ENCODE assay signal across 13 mouse cellular contexts in the genomic region with DNA sequence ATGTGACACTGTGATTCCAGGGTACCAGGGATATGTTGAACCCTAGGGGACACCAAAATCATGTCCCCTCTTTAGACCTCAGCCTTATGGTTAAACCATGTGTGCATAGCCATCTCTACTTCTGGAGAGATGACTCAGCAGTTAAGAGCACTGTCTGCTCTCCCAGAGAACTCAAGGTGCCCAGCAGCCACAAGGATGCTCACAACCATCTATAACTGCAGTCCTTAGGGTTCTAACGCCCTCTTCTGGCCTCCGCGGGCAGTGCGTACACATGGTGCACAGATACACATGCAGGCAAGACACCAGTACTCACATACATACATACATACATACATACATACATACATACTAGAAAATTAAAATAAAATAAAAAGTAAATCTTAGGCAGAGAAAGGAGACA.
DNase-seq lines count a peak whose midpoint lies in the region; ATAC-seq and TF ChIP-seq lines count a peak whose summit lies in the region.
"Had no signal": no experiment of that assay in that cellular context is flagged by ENCODE, and none has a peak within 500 bp of the region (broad histone marks: within the 10 kb centered on the region; RNA-seq: fewer than 3 reads in every experiment).

No protein-coding gene starts in this region.

- H3K36me3 ChIP-seq in lung, embryonic 14.5 days (ENCODE audit: insufficient read depth) = no peaks in the 10 kb centered on the region
- H3K36me3 ChIP-seq in limb, embryonic 10.5 days = no peaks in the 10 kb centered on the region
- H3K36me3 ChIP-seq: limb, embryonic 13.5 days had no signal

- peak; percentile 27; the same call in 1 of the 2 replicates for TF ChIP-seq CTCF in lung, embryonic 14.5 days (IDR thresholded peaks at IDR 0.05; ENCODE audit: low read depth)

- WGBS in lung, embryonic 14.5 days = 85% methylated on average over 4 of the region's 4 CpGs
- WGBS in limb, embryonic 10.5 days = 84% methylated on average over 4 of the region's 4 CpGs

- H3K27me3 ChIP-seq in lung, embryonic 14.5 days (ENCODE audit: insufficient read depth, low read length) = no peaks in the 10 kb centered on the region
- H3K27me3 ChIP-seq in limb, embryonic 10.5 days (ENCODE audit: low read depth, poor library complexity, severe bottlenecking) = no peaks in the 10 kb centered on the region
- H3K27me3 ChIP-seq: limb, embryonic 13.5 days had no signal

- no peaks in the 10 kb centered on the region for H3K4me1 ChIP-seq in lung, embryonic 14.5 days (ENCODE audit: insufficient read depth)
- peaks cover 19% of the 10 kb centered on the region for H3K4me1 ChIP-seq in limb, embryonic 10.5 days

- H3K4me3 ChIP-seq in lung, embryonic 14.5 days (ENCODE audit: low read depth, low read length) = no peak overlapping the region
- H3K4me3 ChIP-seq in limb, embryonic 10.5 days = no peak overlapping the region
- H3K4me3 ChIP-seq: limb, embryonic 13.5 days had no signal

- no peak overlapping the region for H3K4me2 ChIP-seq in lung, embryonic 14.5 days
- H3K4me2 ChIP-seq: limb, embryonic 13.5 days had no signal

- H3K27ac ChIP-seq in lung, embryonic 14.5 days (ENCODE audit: low read depth) = no peak overlapping the region
- peak overlapping the region; percentile 26; the same call in 1 of the 2 replicates for H3K27ac ChIP-seq in limb, embryonic 10.5 days
- H3K27ac ChIP-seq: limb, embryonic 13.5 days had no signal

- H3K9ac ChIP-seq in lung, embryonic 14.5 days = no peak overlapping the region
- H3K9ac ChIP-seq: limb, embryonic 13.5 days had no signal

- H3K9me3 ChIP-seq in lung, embryonic 14.5 days (ENCODE audit: low read depth, low read length) = no peaks in the 10 kb centered on the region
- H3K9me3 ChIP-seq in limb, embryonic 10.5 days (replicated peaks) = no peaks in the 10 kb centered on the region
- H3K9me3 ChIP-seq: limb, embryonic 13.5 days had no signal

- peak; percentile 15 for DNase-seq in adrenal gland, postnatal 10 days
- DNase-seq in adrenal gland, postnatal 4 days (ENCODE audit: low spot score in 2 of 2) = no peak
- DNase-seq in lung, embryonic 14.5 days = no peak
- DNase-seq in lung, postnatal 36 days = no peak
- DNase-seq in R1 (ENCODE audit: low read depth, low spot score) = peak; percentile 78
- DNase-seq in limb, embryonic 10.5 days (ENCODE audit: low spot score) = no peak
- DNase-seq in ovary, postnatal 14 days (ENCODE audit: low spot score) = no peak
- no peak for DNase-seq in gastrocnemius, postnatal 14 days
- DNase-seq: spleen, adult 18-20 months; thymus, postnatal 25 days had no signal

- intact Hi-C loops in gastrocnemius, postnatal 14 days (cut with DNase I; ENCODE audit: low total_unique reads) = no loop called here

- ATAC-seq in lung, embryonic 14.5 days (ENCODE audit: insufficient read depth) = no peak
- ATAC-seq: forebrain, embryonic 16.5 days; inflammation-experienced regulatory T-cells, adult 6 months had no signal

Comparison
In these comparisons a context has a peak if more than half of its experiments do, and no peak if none do; other contexts are left out.
1. DNase-seq: peak in adrenal gland, postnatal 10 days (single experiment) and R1 (single experiment); none in adrenal gland, postnatal 4 days (0 of 2), lung, embryonic 14.5 days (single experiment), lung, postnatal 36 days (single experiment), limb, embryonic 10.5 days (single experiment), ovary, postnatal 14 days (single experiment) and gastrocnemius, postnatal 14 days (single experiment).